Mouse (Mus musculus) CD4-positive, CD25-positive, alpha-beta regulatory T cell, adult 2 months (primary cell): ENCODE measurements around the gene Pparg.

Experiments used
- DNase-seq: peaks from one replicate; pipeline ENCODE4 v3.0.0-alpha.2; 2012; ENCODE audit warnings: low read depth, low spot score

Gene Pparg

GRCm38 (mm10) chr6:115463338-115463737 lies 102.6 kb downstream of the Pparg start:
- no peak for DNase-seq

GRCm38 (mm10) chr6:115464661-115465060 lies 103.9 kb downstream of the Pparg start:
- DNase-seq: no peak

- DNase-seq: no peak
Measured at GRCm38 (mm10) chr6:115465463-115465862, 104.7 kb downstream of the Pparg start.

GRCm38 (mm10) chr6:115465876-115466275 lies 105.1 kb downstream of the Pparg start:
- DNase-seq: no peak

- DNase-seq: no peak
Measured at GRCm38 (mm10) chr6:115466601-115467000, 105.8 kb downstream of the Pparg start.

GRCm38 (mm10) chr6:115469666-115470581 lies 109.2 kb downstream of the Pparg start:
- no peak for DNase-seq

- DNase-seq: no peak
Measured at GRCm38 (mm10) chr6:115471956-115472355, 111.2 kb downstream of the Pparg start.

GRCm38 (mm10) chr6:115477081-115477695 lies 116.4 kb downstream of the Pparg start:
- DNase-seq: no peak

- DNase-seq: no peak
Measured at GRCm38 (mm10) chr6:115479963-115480321, 119.2 kb downstream of the Pparg start.

- DNase-seq: peak; percentile 8
Measured at GRCm38 (mm10) chr6:115480322-115481017, 119.7 kb downstream of the Pparg start.

- no peak for DNase-seq
Measured at GRCm38 (mm10) chr6:115481018-115481354, 120.2 kb downstream of the Pparg start.

- DNase-seq: no peak
Measured at GRCm38 (mm10) chr6:115481603-115482002, 120.9 kb downstream of the Pparg start.

GRCm38 (mm10) chr6:115485635-115486034 lies 124.9 kb downstream of the Pparg start:
- no peak for DNase-seq

- no peak for DNase-seq
Measured at GRCm38 (mm10) chr6:115489831-115490230, 129.1 kb downstream of the Pparg start.

GRCm38 (mm10) chr6:115492952-115493613 lies 132.3 kb downstream of the Pparg start:
- DNase-seq: no peak

GRCm38 (mm10) chr6:115493824-115494223 lies 133.1 kb downstream of the Pparg start:
- no peak for DNase-seq

- DNase-seq: no peak
Measured at GRCm38 (mm10) chr6:115499540-115499939, 138.8 kb downstream of the Pparg start.

- DNase-seq: no peak
Measured at GRCm38 (mm10) chr6:115500234-115500633, 139.5 kb downstream of the Pparg start.

- DNase-seq: no peak
Measured at GRCm38 (mm10) chr6:115501131-115501530, 140.4 kb downstream of the Pparg start.

GRCm38 (mm10) chr6:115503038-115503437 lies 142.3 kb downstream of the Pparg start:
- DNase-seq: no peak

GRCm38 (mm10) chr6:115503549-115504159 lies 142.9 kb downstream of the Pparg start:
- DNase-seq: no peak
